Mouse (Mus musculus): Measurements from ENCODE around the gene Kif11. TPM values are rescaled to one million over a fixed set of nuclear protein-coding genes. Genes with fewer than 3 reads are reported as not detected.

Kif11 gene
- total RNA-seq, 2 experiments from 2014 or later = 36.8 to 41.7 TPM

- no peak for DNase-seq
Observed at GRCm38 (mm10) chr19:37443631-37444140, 67.5 kb downstream of the Kif11 start.

- no peak for DNase-seq
Observed at GRCm38 (mm10) chr19:37448212-37448611, 72.0 kb downstream of the Kif11 start.

- no peak for DNase-seq
Observed at GRCm38 (mm10) chr19:37449246-37449645, 73.0 kb downstream of the Kif11 start.

- no peak for DNase-seq
Observed at GRCm38 (mm10) chr19:37455528-37455927, 79.3 kb downstream of the Kif11 start.

- DNase-seq = no peak
Observed at GRCm38 (mm10) chr19:37455961-37456360, 79.8 kb downstream of the Kif11 start.

GRCm38 (mm10) chr19:37458013-37458412 is 81.8 kb downstream of the Kif11 start:
- no peak for DNase-seq

GRCm38 (mm10) chr19:37466403-37466802 is 90.2 kb downstream of the Kif11 start:
- no peak for DNase-seq

GRCm38 (mm10) chr19:37466978-37467377 is 90.8 kb downstream of the Kif11 start:
- no peak for DNase-seq

GRCm38 (mm10) chr19:37468841-37469566 is 92.8 kb downstream of the Kif11 start:
- DNase-seq = no peak

Other genes starting within 250 kb of the Kif11 start
- 10 to 100 TPM; 78.4 to 79.7 TPM for gene March5, start 168.9 kb upstream of the Kif11 start, total RNA-seq (2021)
- 10 to 100 TPM; 38.5 to 45.0 TPM for gene Cpeb3, start 167.8 kb upstream of the Kif11 start, total RNA-seq (2021)
- 100 to 1,000 TPM; 102 to 106 TPM for gene Ide, start 38.6 kb upstream of the Kif11 start, total RNA-seq (2021)
- 1 to 10 TPM; 7.3 to 9.1 TPM for gene Hhex, start 58.4 kb downstream of the Kif11 start, total RNA-seq (2021)
- 10 to 100 TPM; 27.6 to 28.3 TPM for gene Exoc6, start 174.0 kb downstream of the Kif11 start, total RNA-seq (2021)